Mouse (Mus musculus): ENCODE measurements around the gene Slc35b2.

Slc35b2 gene

GRCm38 (mm10) chr17:45564531-45565084 is 934 bp downstream of the Slc35b2 start:
- WGBS = 11% methylated on average over 18 of the region's 18 CpGs

DNA sequence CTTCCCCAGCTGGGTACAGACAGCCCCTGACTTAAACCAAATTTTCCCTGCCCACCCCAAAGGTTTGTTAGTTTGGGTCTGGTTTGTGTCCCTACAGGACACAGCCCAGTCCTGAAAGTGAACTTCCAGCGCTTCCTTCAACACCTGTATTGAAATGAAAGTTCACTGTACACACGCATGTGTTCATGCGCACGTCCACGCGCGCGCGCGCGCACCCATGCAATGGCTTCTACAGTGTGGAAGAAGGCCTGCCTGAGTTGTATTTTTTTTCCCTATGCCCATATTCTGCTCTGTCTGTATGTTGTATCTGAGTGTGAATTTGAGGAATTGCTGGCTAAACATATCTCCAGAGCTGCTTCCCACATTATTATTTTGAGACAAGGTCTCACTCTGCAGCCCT is 1.4 kb downstream of the Slc35b2 start:
- WGBS = 92% methylated on average over 11 of the region's 11 CpGs

DNA sequence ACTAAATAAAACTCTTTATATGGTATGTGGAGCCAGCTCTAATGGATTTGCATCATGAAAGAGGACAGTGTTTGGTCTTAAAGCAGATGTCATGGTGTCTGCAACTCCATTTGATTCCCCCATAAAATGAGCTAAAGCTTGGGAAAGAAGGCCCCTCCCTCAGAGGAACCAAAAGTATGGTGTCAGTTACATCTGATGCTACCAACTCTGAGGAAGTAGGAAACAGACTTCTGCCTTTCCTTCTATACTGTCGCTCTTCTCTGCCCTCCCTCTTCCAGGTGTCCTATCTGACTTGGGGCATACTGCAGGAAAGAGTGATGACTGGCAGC is 2.3 kb downstream of the Slc35b2 start:
- 84% methylated on average over 1 of the region's 1 CpGs for WGBS

GRCm38 (mm10) chr17:45566360-45567161 is 2.9 kb downstream of the Slc35b2 start:
- WGBS = 44% methylated on average over 18 of the region's 18 CpGs

DNA sequence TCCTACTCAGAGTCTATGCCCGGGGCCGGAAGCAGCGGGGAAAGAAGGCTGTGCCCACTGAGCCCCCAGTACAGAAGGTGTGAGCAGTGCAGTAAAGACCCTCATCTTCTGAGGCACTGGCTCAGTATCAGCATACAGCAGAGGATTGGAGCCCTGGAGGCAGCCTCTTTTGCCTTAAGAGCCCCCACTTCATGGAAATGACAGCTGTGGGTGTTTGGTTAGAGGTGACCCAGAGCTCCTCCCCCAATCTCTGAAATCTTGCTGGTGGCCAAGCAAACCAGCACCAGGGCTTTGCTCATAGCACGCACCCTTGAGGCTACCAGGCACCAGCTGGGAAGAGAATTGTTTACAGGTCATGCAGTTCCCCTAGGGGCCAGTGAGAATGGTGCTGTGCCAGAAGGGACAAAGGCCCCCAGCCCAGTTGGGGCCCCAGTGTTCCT is 3.5 kb downstream of the Slc35b2 start:
- 25% methylated on average over 4 of the region's 4 CpGs for WGBS

DNA sequence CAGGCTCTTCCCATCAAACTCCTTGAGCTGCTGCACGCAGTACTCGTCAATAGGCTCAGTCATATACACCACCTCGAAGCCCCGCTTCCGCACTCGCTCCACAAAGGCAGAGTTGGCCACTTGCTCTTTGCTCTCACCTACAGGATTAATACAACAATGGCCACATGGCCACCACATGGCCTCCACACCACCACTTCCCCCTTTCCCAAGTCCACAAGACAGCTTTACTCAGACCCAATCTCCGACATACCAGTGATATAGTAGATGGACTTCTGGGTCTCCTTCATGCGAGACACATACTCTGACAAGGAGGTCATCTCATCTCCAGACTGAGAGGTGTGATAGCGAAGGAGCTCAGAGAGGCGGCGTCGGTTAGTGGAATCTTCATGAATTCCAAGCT is 5.3 kb downstream of the Slc35b2 start:
- WGBS = 75% methylated on average over 12 of the region's 12 CpGs

DNA sequence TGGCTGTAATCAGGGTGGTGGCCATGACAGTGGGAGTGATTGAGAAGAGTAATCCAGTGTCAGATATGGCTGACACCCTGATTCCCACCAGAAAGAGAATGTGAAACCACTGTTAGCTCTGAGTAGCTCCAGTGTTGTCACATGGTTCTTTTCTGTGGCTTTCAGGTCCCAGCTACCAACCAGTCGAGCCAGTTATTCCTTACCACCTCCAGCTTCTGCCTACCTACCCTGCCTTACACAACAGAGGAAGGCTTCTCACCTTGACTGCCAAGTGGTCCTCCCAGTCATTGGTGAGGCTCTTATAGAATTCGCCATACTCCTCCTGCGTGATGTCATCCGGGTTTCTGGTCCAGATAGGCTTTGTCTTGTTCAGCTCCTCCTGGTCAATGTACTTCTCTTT is 6.3 kb downstream of the Slc35b2 start:
- WGBS = 52% methylated on average over 4 of the region's 4 CpGs

DNA sequence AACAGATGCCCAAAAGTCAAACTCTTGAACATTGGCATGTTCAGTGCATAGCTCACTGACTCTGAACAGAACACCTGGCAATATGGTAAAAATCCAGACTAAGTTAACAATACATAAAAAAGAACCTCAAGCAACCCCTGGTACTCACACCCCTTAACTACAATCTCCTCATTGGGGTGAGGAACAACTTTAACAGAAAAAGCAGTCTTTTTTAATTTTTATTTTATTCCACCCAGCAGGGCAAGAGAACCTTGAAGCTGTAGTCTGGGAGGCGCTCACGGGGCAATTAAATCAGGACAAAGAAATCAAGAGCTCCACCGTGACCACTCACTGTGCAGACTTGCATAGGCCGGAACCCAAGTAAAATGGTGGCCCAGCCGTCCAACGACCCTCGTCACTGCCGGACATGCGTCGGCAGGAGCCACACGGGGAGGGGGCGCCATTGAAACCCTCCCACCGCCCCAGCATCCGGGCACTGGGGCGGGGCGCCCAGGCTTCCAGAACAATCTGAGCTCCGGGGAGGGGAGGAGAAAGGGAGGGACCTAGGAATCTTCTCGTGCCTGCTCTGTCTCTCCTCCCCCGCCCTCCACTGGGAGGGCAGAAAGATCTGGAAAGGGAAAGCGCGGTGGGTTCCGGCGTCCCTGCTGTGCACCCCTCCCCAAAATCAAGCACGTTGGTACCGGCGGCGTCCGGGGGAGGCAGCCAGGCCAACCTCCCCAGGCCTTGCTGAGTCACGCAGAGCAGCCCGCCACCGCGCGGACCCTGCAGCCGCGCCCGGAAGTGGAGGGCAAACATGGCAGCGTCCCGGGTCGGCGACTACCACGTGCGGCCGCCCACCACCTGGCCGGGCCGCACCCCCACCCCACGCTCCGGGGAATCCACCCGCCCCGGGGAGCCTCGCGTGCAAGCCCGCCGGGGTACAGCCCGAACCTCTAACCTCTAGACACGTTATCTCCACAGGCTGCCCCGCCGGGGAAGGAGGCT is 8.7 kb downstream of the Slc35b2 start:
- under 1% methylated on average over 57 of the region's 57 CpGs for WGBS

DNA sequence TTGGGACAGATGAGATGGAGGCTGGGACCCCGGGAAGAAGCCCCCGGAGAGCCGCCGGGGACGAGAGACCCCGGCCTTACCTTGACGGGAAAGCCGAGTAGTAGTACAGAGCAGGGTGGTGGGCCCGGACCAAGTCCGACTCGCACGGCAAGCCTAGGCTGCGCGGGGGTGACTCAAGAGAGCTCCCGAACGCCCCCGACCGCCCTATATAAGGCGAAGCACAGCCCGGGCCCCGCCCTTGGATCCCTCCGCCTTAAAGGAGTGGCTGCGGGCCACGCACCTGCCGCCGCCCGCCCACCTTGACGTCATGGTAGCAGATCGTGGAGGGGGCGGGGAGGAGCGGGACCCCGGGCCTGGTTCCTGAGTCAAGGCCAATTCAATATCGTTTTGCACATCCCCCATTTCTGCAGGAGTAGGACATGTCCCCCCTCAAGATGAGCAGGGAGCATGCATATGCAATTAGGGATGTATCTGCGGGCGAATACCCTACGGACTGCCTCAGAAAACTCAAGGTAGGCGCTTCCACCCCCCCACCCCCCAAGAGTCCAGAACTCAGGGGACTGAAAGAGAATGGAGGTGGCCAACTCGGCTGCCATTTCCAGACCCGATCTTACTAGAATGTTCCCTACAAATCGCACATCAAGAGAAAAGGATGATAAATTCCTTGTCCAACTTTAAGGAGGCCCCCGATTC is 9.6 kb downstream of the Slc35b2 start, which contains the start of gene Hsp90ab1:
Gene Hsp90ab1 (minus strand): TSS at position 185 of the 693 bp plus-strand sequence.
- WGBS = under 1% methylated on average over 41 of the region's 41 CpGs

GRCm38 (mm10) chr17:45573780-45574123 is 10.1 kb downstream of the Slc35b2 start:
- under 1% methylated on average over 18 of the region's 18 CpGs for WGBS

DNA sequence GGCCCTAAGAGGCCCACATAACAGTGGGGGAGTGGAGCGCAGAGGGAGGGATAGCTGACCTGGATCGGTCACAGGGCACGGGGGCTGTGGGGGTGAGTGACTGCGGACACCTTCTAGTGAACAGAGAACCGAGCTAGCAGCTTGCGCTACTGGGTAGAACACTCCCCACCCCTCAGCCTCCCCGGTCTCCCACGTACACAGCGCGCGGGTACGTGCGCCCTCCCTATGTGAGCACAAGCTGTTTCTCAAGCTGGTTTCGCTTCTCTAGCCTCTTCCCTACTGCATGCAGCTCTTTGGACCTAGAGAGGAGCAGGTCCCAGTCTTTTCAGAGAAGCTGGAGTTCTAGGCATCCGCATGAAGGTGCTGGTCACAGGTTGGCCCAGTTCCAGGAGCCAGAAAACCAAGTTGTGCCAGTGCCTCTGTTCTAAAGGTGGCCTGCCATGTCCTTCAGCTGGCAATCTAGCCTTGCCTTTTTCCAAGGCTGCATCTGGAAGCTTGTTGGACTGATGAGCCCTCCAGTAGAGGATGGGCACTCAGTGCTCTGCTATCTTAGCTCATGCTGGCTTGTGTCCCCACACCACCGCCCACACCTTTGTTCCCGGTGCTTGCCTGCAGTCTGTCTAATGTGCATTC is 10.6 kb downstream of the Slc35b2 start:
- WGBS = 2% methylated on average over 17 of the region's 17 CpGs

DNA sequence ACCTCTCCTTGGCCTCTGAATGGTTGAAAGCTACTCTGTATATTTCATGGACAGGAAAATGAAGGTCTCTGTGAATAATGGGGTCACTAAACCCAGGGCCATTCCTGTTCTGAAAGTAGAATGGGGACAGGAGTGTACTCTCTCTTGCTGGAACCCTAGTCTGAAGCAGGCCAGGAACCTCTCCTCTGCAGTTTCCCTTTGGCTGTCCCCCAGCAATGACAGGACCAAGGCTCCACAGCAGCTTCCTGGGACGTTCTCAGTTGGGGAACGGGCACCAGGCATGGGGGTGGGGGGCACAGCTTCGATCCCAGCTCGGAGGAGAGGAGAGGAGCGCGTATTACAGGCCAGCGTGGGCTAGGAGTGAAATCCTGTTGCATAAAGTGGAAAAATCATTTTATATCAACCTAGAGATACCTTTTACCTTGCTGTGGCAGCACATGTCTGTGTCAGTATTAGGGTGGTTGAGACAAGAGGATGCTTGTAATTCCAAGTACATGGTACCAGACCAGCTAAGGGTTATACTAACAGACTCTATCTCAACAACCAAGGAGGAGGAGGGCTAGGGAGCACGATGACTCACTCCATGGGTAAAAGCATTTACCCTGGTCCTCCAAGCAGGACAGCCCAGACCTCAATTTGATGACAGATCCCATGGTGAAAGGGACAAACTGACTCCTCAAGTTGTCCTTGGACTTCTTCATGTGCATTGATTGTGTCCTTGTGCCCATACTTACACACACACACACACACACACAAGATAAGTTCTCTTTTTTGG is 11.6 kb downstream of the Slc35b2 start:
- 89% methylated on average over 8 of the region's 8 CpGs for WGBS

GRCm38 (mm10) chr17:45578242-45578641 is 14.6 kb downstream of the Slc35b2 start:
- 72% methylated on average over 5 of the region's 5 CpGs for WGBS

DNA sequence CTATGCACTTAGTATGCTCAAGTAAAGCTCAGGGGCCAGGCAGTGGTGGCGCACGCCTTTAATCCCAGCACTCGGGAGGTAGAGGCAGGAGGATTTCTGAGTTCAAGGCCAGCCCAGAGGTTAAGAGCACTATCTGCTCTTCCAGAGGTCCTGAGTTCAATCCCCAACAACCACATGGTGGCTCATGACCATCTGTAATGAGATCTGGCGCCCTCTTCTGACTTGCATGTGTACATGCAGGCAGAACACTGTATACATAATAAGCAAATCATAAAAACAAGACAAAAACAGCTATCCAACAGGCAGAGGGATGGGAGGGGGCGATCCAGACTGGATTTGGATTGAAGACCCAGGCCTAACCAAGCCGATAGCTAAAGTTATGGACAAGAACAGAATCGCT is 15.2 kb downstream of the Slc35b2 start:
- whole genome bisulfite sequencing = 79% methylated on average over 7 of the region's 7 CpGs

- 91% methylated on average over 4 of the region's 4 CpGs for WGBS
Measured at GRCm38 (mm10) chr17:45579554-45579953, 15.9 kb downstream of the Slc35b2 start.

GRCm38 (mm10) chr17:45580958-45581477 is 17.3 kb downstream of the Slc35b2 start:
- WGBS = 41% methylated on average over 12 of the region's 12 CpGs

GRCm38 (mm10) chr17:45581567-45581983 is 17.9 kb downstream of the Slc35b2 start:
- WGBS = 9% methylated on average over 2 of the region's 2 CpGs

DNA sequence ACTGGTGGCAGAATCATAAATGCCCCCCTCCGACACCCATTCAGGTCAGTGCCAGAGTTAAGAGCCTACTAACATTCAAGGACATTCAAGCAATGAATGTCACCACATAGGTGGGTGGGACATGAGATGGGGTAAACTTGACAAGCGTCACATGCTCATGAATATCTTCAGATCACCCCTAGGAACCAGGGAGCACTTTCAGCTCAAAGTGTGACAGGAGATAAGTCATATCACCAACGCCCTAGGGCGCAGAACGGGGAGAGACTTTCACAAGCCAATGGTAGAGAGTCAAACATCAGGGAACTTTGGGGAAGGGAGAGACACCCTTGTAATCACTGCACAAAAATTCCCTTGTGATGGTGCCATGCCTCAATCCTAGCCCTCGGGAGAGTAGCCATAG is 18.5 kb downstream of the Slc35b2 start:
- 94% methylated on average over 6 of the region's 6 CpGs for WGBS

- 50% methylated on average over 6 of the region's 6 CpGs for WGBS
Measured at GRCm38 (mm10) chr17:45582715-45583355, 19.2 kb downstream of the Slc35b2 start.
